Mouse (Mus musculus) gastrocnemius, postnatal 25 days (tissue): ENCODE data around the gene Uqcr11. TPM values are rescaled to one million over a fixed set of nuclear protein-coding genes. Genes with fewer than 3 reads are reported as not detected.
A peak's percentile ranks its signal among the peaks of the same experiment; 100 is the strongest.

Source experiments
- DNase-seq: peaks from one replicate; pipeline ENCODE4 v3.0.0; 2022
- total RNA-seq, 2 experiments: library from RNA; stranded (reverse); gene quantifications; 1 replicate in 1 of 2; 2 replicates in 1 of 2; pipeline ENCODE4 v1.2.3; 2021

The Uqcr11 gene
- total RNA-seq, 2 experiments from 2014 or later: 913 to 952 TPM

DNA sequence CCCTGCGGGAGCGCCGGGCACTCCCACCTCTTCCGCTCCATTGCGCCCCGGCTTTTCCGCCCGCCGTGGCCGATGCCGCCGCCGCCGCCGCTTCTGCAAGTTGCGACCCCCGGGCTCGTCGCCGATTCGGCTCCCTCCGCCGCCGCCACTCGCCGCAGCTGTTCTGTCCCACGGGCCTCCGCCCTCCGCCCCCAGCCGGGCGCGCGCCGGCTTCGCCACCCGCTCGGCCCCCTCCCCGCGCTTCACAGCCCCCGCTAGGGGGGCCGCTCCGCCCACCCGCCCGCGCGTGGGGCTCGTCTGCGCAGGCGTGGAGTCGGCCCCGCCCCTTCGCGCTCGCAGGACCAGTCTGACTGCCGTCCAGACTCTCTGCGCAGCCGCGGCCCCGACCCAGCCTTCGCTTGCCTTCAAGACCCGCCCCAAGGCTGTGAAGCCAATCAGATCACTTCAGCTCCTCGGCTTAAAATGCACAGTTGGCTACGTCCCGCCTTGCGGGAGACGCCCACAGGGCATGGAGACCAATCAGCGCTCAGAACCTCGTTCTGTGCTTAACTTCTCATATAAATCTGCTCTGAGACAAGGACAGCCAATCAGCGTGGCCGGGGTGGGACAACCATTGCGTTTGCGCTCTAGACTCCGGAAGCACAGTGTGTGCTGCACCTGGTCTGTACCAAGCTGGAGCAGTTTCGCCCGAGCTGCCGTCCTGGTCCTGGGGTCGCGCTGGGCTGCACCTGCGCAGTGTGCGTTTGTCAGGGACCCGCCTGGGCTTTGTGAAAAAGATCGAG lies 7.2 kb downstream of the Uqcr11 start, which contains the start of gene Mbd3:
TSS of gene Mbd3 (minus strand) at position 360 of the 782 bp plus-strand sequence.
- peak; percentile 100 for DNase-seq

DNA sequence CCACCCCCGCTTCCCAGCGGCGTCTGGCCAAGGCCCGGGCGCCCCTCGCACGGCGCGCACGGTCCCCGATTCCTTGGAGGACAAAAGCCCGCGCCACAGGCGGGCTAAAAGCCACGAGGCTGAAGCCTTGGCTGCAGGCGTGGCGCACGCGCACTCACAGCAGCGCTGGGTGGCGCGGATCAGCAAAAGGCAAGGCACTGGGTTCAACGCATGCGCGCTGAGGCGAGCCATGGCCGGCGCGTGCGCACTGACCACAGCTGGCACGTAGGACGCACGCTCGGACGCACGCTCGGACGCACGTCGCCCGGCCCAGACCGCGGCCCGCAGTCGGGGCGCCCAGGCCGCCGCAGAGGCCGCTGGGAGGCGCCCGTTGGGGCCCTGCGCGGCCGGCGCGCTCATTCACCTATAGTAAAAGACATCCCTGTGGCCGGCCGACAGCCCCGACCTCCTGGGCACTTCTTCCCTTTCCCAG lies 7.9 kb downstream of the Uqcr11 start:
- peak; percentile 99 for DNase-seq

DNA sequence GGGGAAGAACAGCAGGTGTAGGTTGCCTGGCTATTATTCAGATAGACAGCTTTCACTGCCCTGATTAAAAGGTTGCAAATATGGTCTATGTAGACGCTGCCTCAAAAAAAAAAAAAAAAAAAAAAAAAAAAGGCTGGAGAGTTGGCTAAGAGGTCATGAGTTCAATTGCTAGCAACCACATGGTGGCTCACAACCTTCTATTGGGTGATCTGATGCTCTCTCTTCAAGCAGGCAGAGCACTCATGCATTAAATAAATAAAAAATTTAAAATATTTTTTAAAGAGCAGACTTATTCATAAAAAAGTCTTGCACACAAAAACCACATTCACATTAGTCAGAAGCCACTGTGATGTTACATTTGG lies 8.5 kb downstream of the Uqcr11 start:
- DNase-seq: no peak

DNA sequence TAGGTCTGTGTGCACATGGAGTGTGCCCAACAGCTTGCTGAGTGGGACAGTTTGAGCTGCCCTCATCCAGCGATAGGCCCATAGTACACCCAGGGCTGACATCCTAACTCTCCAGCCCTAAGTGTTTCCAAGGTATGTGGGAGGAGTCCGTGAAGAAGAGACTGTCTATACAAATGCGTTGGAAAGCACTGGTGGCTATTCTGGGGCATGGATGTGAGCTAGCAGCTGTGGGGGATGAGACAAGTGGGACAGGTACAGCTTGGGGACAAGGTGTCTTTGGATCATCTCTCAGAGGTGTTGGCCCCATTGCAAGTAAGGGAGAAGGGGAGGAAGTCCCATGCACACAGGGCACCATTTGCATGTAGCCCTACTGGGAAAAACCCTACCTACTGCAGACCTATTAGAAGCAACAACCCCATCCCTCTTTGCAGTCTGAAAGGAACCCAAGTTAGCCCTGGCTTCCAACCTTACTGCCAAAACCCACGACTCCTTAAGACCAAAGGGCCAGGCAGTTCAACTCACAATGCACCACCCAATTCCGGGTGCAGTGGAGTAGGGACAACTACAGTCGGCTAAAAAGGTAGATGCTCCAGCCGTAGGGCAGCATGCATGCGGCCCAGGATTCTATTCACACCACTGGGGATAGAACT lies 9.0 kb downstream of the Uqcr11 start:
- no peak for DNase-seq

DNA sequence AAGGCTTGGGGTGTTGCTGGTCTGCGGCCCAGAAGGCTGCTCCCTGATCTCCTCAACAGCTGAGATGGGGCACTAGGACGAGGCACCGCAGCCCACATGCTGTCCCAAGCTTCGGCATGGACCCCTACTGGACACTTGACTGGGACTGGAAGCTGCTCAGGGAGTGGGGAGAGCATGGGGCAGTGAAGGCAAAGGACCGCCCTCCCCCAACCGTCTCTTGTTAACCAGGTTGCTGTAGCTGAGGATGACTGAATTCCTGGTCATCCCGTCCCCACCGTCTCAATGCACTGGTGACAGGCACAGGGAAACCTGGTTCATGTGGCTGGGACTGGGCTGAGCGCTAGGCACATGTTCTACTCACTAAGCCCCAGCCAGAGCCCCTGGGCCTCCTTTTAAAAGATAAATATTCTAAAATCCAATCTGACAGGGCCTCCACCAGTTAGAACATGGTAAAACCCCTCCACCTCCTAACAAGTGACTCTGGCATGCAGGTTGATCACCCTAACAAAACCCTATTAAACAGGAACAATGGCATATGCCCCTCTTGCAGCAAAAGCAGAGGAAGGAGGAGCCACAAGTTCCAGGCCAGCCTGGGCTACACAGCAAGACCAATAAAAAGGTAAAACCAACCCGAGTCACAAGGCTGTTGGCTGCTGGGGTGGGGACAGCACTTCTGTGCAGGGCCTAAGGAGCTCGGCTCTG lies 9.7 kb downstream of the Uqcr11 start:
- no peak for DNase-seq

DNA sequence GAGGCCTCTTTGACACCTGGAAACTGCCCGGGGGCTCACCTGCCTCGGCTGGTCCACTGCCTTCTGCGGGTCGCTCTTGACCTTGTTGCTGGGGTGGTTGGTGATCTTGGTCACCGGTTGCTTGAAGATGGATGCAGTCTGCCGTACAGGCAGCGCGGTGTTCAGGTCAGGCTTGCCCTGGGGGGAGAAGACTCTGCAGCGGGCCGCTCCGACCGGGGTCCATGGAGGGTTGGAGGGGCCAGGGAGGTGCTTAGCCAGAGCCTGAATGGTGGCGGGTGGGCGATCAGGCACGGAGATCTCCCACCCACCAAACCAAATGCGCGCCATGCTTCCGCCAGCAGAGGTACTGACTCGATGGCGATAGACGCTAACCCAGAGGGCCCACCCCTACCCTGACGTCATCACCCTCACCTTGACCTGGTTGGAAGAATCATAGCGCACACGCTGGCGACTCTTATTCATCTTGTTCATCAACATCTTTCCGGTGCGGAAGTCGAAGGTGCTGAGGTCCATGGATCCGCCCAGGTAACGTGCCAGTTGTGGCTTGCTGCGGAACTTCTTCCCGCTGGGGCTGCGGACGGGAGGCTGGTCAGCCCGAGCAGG lies 11.5 kb downstream of the Uqcr11 start:
- DNase-seq: no peak

DNA sequence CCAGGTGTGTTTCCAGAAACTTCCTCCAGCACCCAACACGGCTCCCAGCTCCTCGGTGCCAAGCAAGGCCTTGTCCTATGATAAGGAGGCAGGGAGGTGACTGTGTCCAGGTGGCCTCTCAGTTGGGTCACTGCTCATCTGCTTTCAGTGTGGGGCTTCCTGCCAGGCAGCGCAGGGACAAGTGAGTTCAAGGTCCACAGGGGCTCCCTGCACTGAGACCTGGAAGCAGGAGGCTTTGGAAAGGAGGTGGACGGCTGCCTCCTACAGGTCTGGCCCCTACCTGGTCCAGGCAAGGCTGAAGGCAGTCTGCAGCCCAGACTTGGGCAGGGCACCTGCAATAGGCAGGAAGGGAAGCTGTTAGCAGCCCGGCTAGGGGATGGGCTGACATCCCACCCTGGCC lies 13.9 kb downstream of the Uqcr11 start:
- no peak for DNase-seq

DNA sequence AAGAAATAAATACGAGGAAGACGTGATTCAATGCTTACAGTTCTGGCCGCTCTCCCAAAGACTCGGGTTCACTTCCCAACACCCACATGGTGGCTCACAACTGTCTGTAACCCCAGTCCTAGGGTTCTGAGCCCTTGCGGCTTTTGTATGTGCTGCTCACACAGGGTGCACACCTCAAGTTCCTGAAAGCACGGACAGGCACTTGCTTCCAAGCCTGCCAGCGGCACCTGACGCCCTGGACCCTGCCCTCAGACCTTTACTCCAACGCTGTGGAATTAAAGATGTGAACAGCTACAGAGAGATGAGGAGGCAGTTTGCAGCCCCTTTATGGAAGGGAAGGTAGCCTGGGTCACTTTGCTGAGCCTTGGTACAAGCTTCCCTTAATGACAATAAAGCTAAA lies 15.9 kb downstream of the Uqcr11 start:
- no peak for DNase-seq

DNA sequence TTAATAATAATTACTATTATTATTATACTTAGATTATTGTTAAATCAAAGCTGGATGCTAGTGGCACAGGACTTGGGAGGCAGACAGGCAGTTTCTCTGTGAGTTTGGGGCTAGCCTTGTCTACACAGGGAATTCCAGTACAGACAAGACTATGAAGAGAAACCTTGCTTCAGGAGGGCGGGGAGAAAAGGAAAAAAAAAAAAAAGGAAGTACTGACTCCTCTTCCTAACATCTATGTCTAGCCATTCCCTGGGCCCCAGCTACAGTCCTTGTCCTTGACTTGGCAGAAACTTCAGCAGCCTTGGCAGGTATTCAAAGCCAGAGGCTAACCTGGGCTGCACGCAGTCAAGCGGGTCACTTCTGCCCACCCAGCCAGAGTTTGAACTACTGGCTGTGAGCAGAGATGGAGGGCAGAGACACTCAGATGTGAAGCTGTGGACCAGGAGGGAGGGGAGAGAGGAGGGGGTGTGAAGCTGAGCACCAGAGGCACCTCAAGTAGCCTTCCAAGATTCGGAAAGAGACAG lies 17.4 kb downstream of the Uqcr11 start:
- no peak for DNase-seq

DNA sequence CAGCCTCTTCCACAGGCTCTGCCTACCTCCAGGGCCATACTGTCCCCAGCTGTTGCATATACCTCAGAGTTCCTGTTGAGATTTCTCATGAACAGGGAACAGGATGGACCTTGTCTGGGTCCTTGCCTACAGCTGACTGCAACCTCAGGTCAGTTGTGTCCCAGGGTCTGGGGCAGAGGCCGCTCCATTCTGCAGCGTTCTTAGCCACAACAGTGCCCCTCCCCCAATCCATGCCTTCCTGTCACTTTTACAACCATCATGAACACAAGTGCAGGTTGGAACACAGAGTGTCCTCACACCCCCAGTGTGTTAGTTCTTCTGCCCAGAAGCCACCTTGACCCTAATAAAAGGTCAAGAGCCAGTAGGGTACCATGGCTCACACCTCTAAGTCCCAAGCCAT lies 17.9 kb downstream of the Uqcr11 start:
- no peak for DNase-seq

DNA sequence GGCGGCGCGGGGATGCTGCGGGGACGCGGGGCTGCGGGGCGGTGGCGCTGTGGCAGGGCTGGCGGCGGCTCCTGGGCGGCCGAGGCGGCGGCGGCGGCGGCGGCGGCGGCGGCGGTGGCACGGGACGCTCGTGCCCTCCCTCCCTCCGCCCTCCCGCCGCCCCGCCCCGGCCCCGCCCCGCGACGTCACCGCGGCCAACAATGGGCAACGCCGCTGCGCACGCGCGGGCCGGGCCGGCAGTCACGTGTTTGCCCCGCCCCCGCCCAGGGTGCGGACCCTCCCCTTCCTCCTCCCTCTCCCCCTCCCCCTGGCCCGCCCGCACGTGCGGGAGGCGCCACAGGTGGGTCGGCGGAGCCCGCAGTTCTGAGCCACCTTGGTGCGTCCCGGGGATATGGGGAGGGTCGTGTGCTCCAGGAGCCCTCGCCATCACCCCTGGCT lies 19.1 kb downstream of the Uqcr11 start, which contains the start of gene Mex3d:
TSS of gene Mex3d (minus strand) at position 138 of the 438 bp plus-strand sequence.
- DNase-seq: peak; percentile 88

DNA sequence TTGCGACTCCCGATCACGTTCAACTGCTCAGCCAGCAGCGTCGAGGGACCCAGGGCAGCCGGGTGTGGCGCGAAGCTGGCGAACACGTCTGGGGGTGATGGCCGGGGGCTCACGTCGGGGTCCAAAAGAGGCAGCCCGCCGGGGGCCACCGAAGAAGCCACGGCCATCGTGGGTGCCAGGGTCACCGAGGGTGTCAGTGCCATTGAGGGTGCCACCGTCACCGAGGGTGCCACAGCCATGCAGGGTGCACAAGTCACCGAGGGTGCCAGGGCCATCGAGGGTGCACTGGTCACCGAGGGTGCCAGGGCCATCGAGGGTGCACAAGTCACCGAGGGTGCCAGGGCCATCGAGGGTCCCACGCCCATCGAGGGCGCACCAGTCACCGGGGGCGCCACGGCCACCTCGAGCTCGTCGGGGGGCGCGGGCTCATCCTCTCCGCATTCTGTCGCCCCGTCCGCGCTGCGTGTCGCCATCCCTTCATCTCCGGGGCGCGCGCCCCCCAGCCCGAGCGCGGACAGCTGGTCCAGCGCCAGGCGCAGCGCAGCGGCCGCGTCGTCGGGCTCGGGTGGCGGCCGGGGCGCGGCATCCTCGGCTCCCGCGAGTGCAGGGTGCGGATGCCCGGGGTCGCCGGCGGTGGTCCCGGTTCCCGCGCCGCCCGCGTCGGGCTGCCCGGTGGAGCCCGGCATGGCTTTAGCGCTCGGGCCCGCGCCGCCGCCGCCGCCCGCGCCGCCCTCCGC lies 19.7 kb downstream of the Uqcr11 start:
- no peak for DNase-seq

DNA sequence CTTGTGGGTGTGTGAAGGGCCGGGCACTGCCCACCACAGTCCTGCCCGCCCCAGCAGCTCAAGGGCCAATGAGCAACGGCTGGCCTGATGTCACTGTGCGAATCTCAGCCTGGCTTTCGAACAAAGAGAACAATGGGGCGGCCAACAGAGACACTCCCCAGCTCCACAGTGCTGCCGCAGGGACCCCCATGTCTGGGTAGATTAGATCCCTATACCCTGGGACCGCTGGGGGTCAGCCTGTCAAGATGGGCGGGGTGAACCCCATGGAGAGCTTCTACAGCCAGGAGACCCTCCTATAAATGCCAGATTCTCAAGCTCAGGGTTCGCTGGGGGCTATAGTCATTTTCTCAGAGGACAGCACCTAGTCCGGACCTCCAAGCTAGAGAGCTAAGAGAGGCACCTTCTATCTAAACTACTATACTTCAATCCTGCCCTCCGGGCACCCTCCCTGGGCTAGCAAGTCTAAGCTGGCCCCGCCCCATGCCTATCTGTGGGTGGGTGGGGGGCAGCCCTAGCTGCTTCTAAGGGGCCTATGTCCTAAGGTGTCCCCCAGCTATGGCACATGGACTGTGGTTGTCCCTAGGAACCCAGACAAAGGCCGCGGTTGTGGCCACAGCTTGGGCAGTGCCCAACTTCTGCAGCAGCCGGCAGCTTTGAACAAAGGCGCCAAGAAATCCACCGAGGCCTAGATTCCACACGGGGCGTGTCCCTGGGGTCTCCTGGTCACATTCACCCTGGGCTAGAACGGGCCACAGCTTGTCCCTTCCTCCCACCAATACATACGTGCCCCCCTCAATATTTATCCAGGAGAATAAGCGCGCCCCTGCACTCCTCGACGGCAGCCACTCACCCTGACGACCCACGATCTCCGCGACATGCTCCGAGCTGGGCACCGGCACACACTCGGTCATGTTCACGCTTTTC lies 20.6 kb downstream of the Uqcr11 start:
- DNase-seq: no peak

DNA sequence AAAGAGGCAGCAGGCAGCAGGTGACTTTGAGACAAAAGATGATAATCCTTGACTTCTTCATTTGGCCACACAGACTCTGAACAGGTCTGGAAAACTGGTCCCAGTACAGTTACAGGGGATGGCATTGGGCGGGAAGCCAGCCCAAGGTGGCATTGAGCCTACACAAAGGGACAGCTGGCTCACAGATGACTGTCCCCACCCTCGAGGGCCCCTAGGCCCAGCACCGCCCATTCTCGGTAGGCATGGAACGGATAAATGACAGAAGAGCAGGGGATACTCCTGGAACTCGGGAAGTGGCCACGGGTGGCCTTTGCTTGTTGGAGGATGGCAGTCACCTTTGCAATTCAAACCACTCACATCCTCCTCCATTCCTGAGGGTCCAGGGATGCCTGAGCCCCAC lies 21.3 kb downstream of the Uqcr11 start:
- DNase-seq: no peak

DNA sequence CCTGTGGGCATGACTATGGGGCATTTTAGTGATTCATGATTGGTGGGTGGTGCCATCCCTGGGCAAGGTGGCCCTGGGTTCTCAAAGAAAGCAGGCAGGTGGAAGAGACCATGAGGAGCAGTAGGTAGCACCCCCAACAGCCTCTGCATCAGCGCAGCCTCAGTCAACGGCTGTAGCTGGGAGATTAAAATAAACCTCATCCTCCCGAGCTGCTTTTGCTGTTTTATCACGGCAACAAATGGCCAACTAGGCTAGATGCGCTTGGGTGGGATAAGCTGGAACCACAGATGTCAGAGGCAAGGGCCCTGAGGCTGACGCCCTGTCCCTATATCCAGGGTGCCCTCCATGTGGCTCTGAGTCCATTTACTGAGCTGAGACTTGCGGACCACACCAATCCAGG lies 21.9 kb downstream of the Uqcr11 start:
- DNase-seq: no peak

DNA sequence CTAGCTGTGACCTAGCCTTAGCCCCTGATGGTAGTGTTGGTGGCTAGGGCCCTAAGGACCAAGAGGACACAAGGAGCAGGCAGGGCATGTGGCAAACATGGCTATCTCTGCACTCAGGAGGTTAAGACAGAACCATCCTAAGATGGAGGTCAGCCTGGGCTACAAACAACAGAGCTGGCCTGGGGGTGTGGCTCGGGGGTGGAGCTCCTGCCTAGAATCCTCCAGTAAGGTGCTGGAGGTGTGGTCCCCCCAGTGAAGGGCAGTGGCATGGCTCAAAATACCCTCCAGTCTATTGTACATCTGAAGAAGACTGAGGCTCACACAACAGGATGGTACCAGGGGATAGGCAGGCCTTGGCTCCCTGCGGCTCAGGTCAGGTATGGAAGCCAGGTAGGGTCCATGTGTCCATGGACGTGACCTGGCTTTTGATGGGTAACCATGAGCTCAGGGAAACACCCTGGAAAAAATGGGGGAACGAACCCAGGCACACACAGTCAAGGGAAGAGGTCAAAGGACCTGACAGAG lies 22.5 kb downstream of the Uqcr11 start:
- DNase-seq: no peak

DNA sequence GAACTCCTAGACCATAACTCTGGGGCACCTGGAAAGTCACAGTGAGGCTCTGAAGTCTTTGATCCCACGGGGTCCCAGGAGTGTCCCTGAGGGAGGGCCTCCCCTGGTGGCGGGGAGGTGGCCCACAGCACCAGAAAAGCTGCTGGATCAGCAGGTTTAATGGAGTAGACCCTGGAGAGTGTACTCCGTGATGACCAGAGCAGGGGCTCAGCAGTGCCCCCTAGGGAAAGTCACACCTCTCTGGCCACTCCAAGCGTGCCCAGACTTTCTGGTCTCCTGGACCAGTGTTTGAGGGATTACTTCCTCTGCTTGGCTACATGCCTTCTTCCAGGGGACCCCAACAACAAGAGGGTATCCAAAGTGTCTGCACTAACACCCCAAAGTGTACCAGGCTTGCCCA lies 23.2 kb downstream of the Uqcr11 start:
- no peak for DNase-seq

DNA sequence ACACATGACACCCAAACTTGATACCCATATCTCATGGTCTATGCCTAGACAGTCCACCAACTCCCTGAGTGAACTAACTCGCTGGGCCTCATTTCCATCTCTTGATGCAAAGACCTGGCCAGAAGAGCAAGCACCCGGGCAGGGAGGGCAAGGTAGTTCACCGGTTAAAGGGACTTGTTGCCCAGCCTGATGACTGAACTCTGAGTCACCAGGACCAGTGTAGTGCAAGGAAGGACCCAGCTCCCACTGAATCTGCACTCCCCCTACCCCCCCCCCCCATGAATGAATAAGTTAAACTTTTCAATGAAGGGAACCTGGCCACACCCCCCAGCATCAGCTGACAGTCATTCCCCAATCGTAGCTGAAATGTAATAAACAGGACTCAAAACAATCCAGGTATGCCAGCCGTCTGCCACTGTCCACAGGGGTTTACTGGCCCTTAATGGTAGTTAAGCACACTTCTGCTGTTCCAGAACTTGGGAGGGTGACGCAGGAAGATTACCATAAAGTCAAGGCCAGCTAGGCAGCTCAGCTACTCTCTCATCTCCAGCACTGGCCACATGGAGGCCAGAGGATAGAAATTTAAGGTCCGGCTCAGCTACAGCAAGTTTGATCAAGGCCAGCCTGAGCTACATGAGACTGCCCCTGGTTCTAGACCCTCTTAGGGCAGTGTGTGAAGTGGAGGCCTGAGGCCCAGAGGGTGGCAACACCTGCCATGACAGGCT lies 23.8 kb downstream of the Uqcr11 start:
- DNase-seq: no peak

DNA sequence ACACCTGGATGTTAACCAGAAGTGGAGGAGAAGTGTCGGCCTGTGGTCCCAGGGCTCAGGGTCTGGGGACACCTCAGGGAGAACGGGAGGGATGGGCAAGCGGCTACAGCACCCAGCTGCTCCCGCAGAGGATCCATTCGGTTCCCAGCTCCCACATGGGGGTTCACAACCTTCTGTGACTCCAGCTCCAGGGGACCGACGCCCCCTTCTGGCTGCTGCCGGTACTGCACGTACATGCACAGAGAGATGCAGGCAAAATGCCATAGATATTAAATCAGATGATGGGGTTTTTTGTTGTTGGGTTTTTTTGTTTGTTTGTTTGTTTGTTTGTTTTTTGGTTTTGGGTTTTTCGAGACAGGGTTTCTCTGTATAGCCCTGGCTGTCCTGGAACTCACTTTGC lies 28.9 kb downstream of the Uqcr11 start:
- DNase-seq: no peak

DNA sequence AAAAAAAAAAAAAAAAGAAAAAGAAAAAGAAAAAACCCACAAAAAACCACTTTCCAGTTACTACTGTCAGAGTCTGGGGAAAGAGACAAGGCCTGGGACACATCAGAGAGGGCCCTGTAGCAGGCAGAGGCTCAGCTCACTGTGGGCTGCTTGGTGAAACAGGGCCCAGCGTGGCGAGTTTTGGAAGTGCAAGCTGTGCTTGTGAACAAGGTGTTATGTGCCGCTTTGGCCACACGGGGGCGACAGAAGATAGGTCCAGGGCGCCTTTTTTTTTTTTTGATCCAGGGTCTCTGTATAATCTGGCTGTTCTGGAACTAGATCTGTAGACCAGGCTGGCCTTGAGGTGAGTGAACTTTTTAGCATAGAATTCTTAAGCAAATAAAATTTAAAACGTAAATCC lies 30.5 kb downstream of the Uqcr11 start:
- peak; percentile 82 for DNase-seq
